Mouse (Mus musculus) kidney, postnatal 0 days (tissue): ENCODE results near the gene Megf11. TPM values are rescaled to one million over a fixed set of nuclear protein-coding genes. Genes with fewer than 3 reads are reported as not detected.

Experiments
- ATAC-seq: fragments of 200-750 bp; cut with Nextera tagmentation; replicated peaks from 2 replicates; pipeline ENCODE4 v1.8.0; 2017; ENCODE audit warnings: low read depth, moderate number of reproducible peaks, moderate TSS enrichment, moderate library complexity; ENCODE audit not compliant: low FRiP score
- DNase-seq: peaks from one replicate; pipeline ENCODE4 v3.0.0-alpha.2; 2016; ENCODE audit warnings: low spot score
- H3K27ac ChIP-seq: fragments of 300-500 bp; sonication (generic); 2 replicates; pipeline ENCODE4 v1.5.1; 2014; ENCODE audit warnings: mild to moderate bottlenecking
- H3K27me3 ChIP-seq: fragments of 300-500 bp; sonication (generic); 2 replicates; pipeline ENCODE4 v1.6.1; 2014; ENCODE audit warnings: low read length, mixed read lengths; ENCODE audit not compliant: insufficient read depth
- H3K36me3 ChIP-seq: fragments of 300-500 bp; sonication (generic); 2 replicates; pipeline ENCODE4 v1.6.1; 2014; ENCODE audit warnings: low read length, mixed read lengths; ENCODE audit not compliant: insufficient read depth
- H3K4me1 ChIP-seq: fragments of 300-500 bp; sonication (generic); replicated peaks from 2 replicates; pipeline ENCODE4 v1.6.1; 2014; ENCODE audit warnings: antibody characterized with exemption, low read length, mixed read lengths; ENCODE audit not compliant: insufficient read depth
- H3K4me2 ChIP-seq: fragments of 300-500 bp; sonication (generic); 2 replicates; pipeline ENCODE4 v1.6.1; 2014; ENCODE audit warnings: mild to moderate bottlenecking, low read length, moderate library complexity, mixed read lengths
- H3K4me3 ChIP-seq: fragments of 300-500 bp; sonication (generic); replicated peaks from 2 replicates; pipeline ENCODE4 v1.5.1; 2014; ENCODE audit warnings: low read depth, low read length
- H3K9ac ChIP-seq: fragments of 300-500 bp; sonication (generic); 2 replicates; pipeline ENCODE4 v1.6.1; 2014; ENCODE audit warnings: low read depth, low read length
- H3K9me3 ChIP-seq: fragments of 300-500 bp; sonication (generic); replicated peaks from 2 replicates; pipeline ENCODE4 v1.6.1; 2016; ENCODE audit warnings: low read length, inconsistent platforms, mixed read lengths
- CTCF ChIP-seq: IDR thresholded peaks from 2 replicates; pipeline ENCODE4 v1.5.1; 2016; ENCODE audit warnings: antibody characterized with exemption, low read depth, mild to moderate bottlenecking, moderate library complexity
- WGBS: fragments of 180-500 bp; shearing (Covaris S2); extraction: QIAGEN DNeasy Blood & Tissue Kit; methylation state at CpG from one replicate; pipeline ENCODE4 v1.1.7; 2014; 5-methylcytosine and 5-hydroxymethylcytosine counted together
- microRNA-seq: library from miRNA; unstranded; fragments of <30 nt; microRNA quantifications from one replicate; pipeline ENCODE4, GENCODE M21; 2016
- polyA plus RNA-seq: library from polyadenylated mRNA; unstranded; fragments of >200 nt; fragmentation: Nextera tagmentation; extraction: Ambion mirVana; gene quantifications from 2 replicates; pipeline ENCODE4 v1.2.1, GENCODE M21; 2015

The Megf11 gene
- polyA plus RNA-seq, 1 experiment from 2014 or later, result 2.6 TPM

- under 1% methylated on average over 59 of the region's 61 CpGs for WGBS
- H3K9ac ChIP-seq, result peak within 1 kb of the TSS; percentile 89
These were observed 352.2 kb downstream of the Megf11 start, which contains the start of gene Rab11a for GRCm38 (mm10) chr9:64737406-64738201. Gene Rab11a (minus strand): TSS chr9:64737758.

GRCm38 (mm10) chr9:64739001-64739400, 353.6 kb downstream of the Megf11 start:
- 80% methylated on average over 2 of the region's 2 CpGs for WGBS
- Histone ChIP-seq H3K4me1 (no peaks in the 10 kb centered on the region), H3K27me3 (no peaks in the 10 kb centered on the region), H3K27ac (no peak overlapping the region), H3K36me3 (no peaks in the 10 kb centered on the region), H3K4me2 (no peak overlapping the region), H3K9me3 (no peaks in the 10 kb centered on the region), H3K9ac (no peak overlapping the region), H3K4me3 (no peak overlapping the region)
- no peak for TF ChIP-seq CTCF
- ATAC-seq (no peak), DNase-seq (no peak)

More at GRCm38 (mm10) chr9:64737406-64738201, 352.2 kb downstream of the Megf11 start, which contains the start of gene Rab11a:
- Histone ChIP-seq H3K4me1 (no peaks in the 10 kb centered on the region), H3K27ac (peak within 1 kb of the TSS; percentile 94), H3K36me3 (no peaks in the 10 kb centered on the region), H3K9me3 (no peaks in the 10 kb centered on the region), H3K4me3 (peak within 1 kb of the TSS; percentile 90), H3K4me2 (peak within 1 kb of the TSS; percentile 68), H3K27me3 (no peaks in the 10 kb centered on the region)
- TF ChIP-seq CTCF, result peak; percentile 32; the same call in 1 of the 2 replicates
- peak; percentile 96 for ATAC-seq
- peak; percentile 97 for DNase-seq

GRCm38 (mm10) chr9:64742453-64742852, 357.0 kb downstream of the Megf11 start:
- DNase-seq, result no peak
- WGBS, result 32% methylated on average over 1 of the region's 1 CpGs
- Histone ChIP-seq H3K4me2 (no peak overlapping the region), H3K27ac (no peak overlapping the region), H3K36me3 (no peaks in the 10 kb centered on the region), H3K9me3 (no peaks in the 10 kb centered on the region), H3K4me1 (no peaks in the 10 kb centered on the region), H3K27me3 (no peaks in the 10 kb centered on the region), H3K4me3 (no peak overlapping the region), H3K9ac (no peak overlapping the region)
- ATAC-seq, result no peak
- TF ChIP-seq CTCF, result no peak

GRCm38 (mm10) chr9:64747735-64748134, 362.3 kb downstream of the Megf11 start:
- TF ChIP-seq CTCF, result no peak
- ATAC-seq (no peak), DNase-seq (no peak)
- WGBS, result 80% methylated on average over 4 of the region's 4 CpGs
- no peaks in the 10 kb centered on the region for H3K36me3 ChIP-seq
- H3K27me3 ChIP-seq, result no peaks in the 10 kb centered on the region
- H3K4me1 ChIP-seq, result no peaks in the 10 kb centered on the region
- no peak overlapping the region for H3K9ac ChIP-seq
- no peak overlapping the region for H3K4me3 ChIP-seq
- no peaks in the 10 kb centered on the region for H3K9me3 ChIP-seq
- no peak overlapping the region for H3K4me2 ChIP-seq
- no peak overlapping the region for H3K27ac ChIP-seq

GRCm38 (mm10) chr9:64749314-64749713, 363.9 kb downstream of the Megf11 start:
- 76% methylated on average over 6 of the region's 6 CpGs for WGBS
- ATAC-seq, result no peak
- no peak for DNase-seq
- TF ChIP-seq CTCF, result no peak
- Histone ChIP-seq H3K9me3 (no peaks in the 10 kb centered on the region), H3K4me2 (no peak overlapping the region), H3K4me1 (no peaks in the 10 kb centered on the region), H3K27me3 (no peaks in the 10 kb centered on the region), H3K9ac (no peak overlapping the region), H3K4me3 (no peak overlapping the region), H3K36me3 (no peaks in the 10 kb centered on the region), H3K27ac (no peak overlapping the region)

- DNase-seq (no peak), ATAC-seq (no peak)
- TF ChIP-seq CTCF, result no peak
- Histone ChIP-seq H3K36me3 (no peaks in the 10 kb centered on the region), H3K9ac (no peak overlapping the region), H3K4me1 (no peaks in the 10 kb centered on the region), H3K4me3 (no peak overlapping the region), H3K27me3 (no peaks in the 10 kb centered on the region), H3K4me2 (no peak overlapping the region), H3K27ac (no peak overlapping the region), H3K9me3 (no peaks in the 10 kb centered on the region)
- 93% methylated on average over 5 of the region's 5 CpGs for WGBS
These were observed 367.1 kb downstream of the Megf11 start for GRCm38 (mm10) chr9:64752575-64752974.

GRCm38 (mm10) chr9:64758052-64758451, 372.6 kb downstream of the Megf11 start:
- no peaks in the 10 kb centered on the region for H3K36me3 ChIP-seq
- no peak for TF ChIP-seq CTCF
- ATAC-seq, result no peak
- H3K4me1 ChIP-seq, result no peaks in the 10 kb centered on the region
- H3K27me3 ChIP-seq, result no peaks in the 10 kb centered on the region
- no peak overlapping the region for H3K27ac ChIP-seq
- H3K9ac ChIP-seq, result no peak overlapping the region
- WGBS, result 84% methylated on average over 14 of the region's 14 CpGs
- H3K4me3 ChIP-seq, result no peak overlapping the region
- DNase-seq, result no peak
- H3K9me3 ChIP-seq, result no peaks in the 10 kb centered on the region
- H3K4me2 ChIP-seq, result no peak overlapping the region

Small RNAs within 50 kb of the gene (microRNA-seq; reads per million reads assigned to microRNA genes)
- not detected for gene Gm47308

Other genes starting within 250 kb of the Megf11 start
- gene Zwilch, start 212.5 kb upstream of the Megf11 start, polyA plus RNA-seq, result 7.5 and 8.6 TPM in 2 replicates
- 1,162 and 1,196 TPM in 2 replicates for gene Rpl4, start 212.3 kb upstream of the Megf11 start, polyA plus RNA-seq
- gene Snapc5, start 206.4 kb upstream of the Megf11 start, polyA plus RNA-seq, result 25.8 and 29.6 TPM in 2 replicates
- 1.3 and 2.0 TPM in 2 replicates for gene Uchl4, start 150.4 kb upstream of the Megf11 start, polyA plus RNA-seq
- 81.6 and 82.7 TPM in 2 replicates for gene Map2k1, start 132.0 kb upstream of the Megf11 start, polyA plus RNA-seq
- 168 and 193 TPM in 2 replicates for gene Tipin, start 104.0 kb upstream of the Megf11 start, polyA plus RNA-seq
- 13.9 and 14.5 TPM in 2 replicates for gene Dis3l, start 44.3 kb upstream of the Megf11 start, polyA plus RNA-seq